Mouse (Mus musculus) spleen, embryonic (tissue): ENCODE data around the gene Pou1f1.

Source experiments
- CTCF ChIA-PET: fragments of 350-600 bp; sonication (Branson Sonifier 250); formaldehyde crosslinking; loops from one replicate; lab custom pipeline; 2022; lab: Charles Lee

The Pou1f1 gene

DNA sequence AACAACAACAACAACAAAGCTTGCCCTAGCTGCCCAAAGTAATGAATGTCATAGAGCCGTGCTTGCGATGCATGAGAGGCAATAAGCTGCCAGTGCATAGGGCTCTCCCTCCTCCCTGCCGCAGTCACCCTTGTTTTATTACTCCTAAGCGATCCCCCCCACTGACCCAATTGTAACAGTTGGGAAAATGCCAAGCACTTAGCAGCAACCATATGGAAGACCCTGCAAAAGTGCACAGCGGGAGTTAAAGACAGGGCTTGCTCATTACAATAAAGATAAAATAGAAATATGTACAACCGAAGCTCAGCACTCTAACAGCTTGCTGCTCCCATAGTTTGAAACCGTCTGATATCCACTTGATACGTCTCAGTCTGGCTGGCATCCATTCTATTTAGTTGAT lies 44.0 kb downstream of the Pou1f1 start:
- CTCF ChIA-PET: no interaction called here

DNA sequence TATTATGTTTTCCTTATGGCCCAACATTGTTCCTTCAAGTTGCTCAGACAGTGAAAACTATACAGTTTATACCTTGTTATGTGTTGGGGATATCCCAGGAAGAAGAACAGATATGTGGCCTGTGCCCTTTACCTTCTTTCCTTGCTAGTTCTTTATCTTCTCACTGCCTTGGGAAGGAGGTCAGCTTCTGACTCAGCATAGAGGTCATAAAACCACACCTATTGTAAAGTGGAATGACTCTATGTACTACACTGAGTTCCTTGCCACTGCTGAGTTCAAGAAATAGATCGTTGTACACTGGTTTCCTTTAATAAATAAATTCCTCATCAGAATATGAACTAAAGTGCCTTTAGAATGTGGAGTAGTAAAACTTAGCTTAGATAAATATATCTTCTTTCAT lies 44.6 kb downstream of the Pou1f1 start:
- CTCF ChIA-PET: no interaction called here

DNA sequence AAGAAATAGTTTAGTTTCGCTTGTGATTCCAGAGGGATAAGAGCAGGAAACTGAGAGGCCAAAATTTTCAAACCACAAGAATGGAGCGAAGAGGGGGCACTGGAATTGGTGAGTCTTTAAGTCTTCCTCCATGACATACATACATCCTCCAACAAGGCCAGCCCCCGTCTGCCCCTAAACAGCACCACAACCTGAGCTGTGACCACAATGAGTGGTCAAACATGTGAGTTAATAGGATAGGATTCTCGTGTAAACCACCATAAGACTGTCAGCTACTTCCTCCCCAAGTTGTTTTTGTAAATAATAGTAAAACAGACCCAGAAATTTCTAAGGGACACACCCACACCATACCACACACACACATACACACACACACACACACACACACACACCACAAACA lies 48.5 kb downstream of the Pou1f1 start:
- CTCF ChIA-PET: no interaction called here

DNA sequence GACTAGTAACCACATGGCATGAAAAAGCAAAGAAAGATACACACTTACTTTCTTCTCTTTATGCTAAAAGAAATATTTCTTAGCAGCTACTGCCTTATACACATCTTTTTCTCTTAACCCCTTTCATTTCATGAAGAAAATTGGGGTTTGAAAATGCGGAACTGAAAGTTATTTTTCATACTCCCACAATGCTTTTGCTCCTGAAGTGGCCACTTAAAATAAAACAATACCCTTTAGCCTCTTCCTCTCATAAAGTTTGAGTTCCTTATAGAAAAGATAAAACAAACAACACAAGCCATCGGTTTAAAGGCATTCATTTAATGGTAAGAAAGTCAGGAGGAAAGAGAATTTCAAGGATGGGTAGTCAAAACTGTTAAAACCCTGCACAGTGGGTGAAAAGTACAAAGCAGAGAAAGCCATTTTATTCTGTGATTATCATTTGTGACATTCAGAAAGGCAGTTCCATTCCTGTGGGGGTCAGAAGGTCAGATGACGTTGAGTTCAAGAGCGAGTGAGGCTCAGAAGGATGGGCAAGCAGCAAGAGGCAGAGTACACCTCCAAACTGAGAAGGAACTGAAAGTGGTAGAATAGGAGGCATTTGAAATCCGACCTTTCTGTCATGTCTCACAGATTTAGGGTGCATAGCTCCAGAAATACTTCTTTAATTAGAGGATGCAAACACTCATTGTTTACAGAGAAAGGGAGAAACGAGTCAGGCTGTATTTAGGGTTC lies 57.2 kb downstream of the Pou1f1 start:
- CTCF ChIA-PET: no interaction called here
